Mouse (Mus musculus): ENCODE results near the gene Noa1. TPM values are rescaled to one million over a fixed set of nuclear protein-coding genes. Genes with fewer than 3 reads are reported as not detected.

Noa1 gene
- polyA plus RNA-seq, 1 experiment from 2014 or later: 29.8 TPM

GRCm38 (mm10) chr5:77309051-77309906, 605 bp downstream of the Noa1 start:
- Histone ChIP-seq H3K4me2 (peak overlapping the region; percentile 97), H3K9me3 (ENCODE audit: low read depth, low read length) (no peaks in the 10 kb centered on the region), H3K4me1 (ENCODE audit: insufficient read depth) (peaks cover 14% of the 10 kb centered on the region), H3K9ac (peak overlapping the region; percentile 89), H3K27ac (ENCODE audit: low read depth) (no peak overlapping the region), H3K36me3 (ENCODE audit: insufficient read depth) (peaks cover 36% of the 10 kb centered on the region), H3K27me3 (ENCODE audit: insufficient read depth, low read length) (no peaks in the 10 kb centered on the region), H3K4me3 (ENCODE audit: low read depth, low read length) (peak overlapping the region; percentile 87)
- DNase-seq: peak; percentile 54
- peak; percentile 30 for ATAC-seq (ENCODE audit: insufficient read depth)
- WGBS: under 1% methylated on average over 76 of the region's 76 CpGs
- TF ChIP-seq CTCF (IDR thresholded peaks at IDR 0.05; ENCODE audit: low read depth): no peak

GRCm38 (mm10) chr5:77307821-77308553, 1.9 kb downstream of the Noa1 start:
- Histone ChIP-seq H3K4me3 (ENCODE audit: low read depth, low read length) (peak overlapping the region; percentile 87), H3K9ac (peak overlapping the region; percentile 89), H3K4me2 (peak overlapping the region; percentile 97), H3K36me3 (ENCODE audit: insufficient read depth) (peaks cover 32% of the 10 kb centered on the region), H3K9me3 (ENCODE audit: low read depth, low read length) (no peaks in the 10 kb centered on the region), H3K27me3 (ENCODE audit: insufficient read depth, low read length) (no peaks in the 10 kb centered on the region), H3K27ac (ENCODE audit: low read depth) (no peak overlapping the region), H3K4me1 (ENCODE audit: insufficient read depth) (peaks cover 14% of the 10 kb centered on the region)
- DNase-seq (no peak), ATAC-seq (ENCODE audit: insufficient read depth) (no peak)
- 79% methylated on average over 5 of the region's 5 CpGs for WGBS
- TF ChIP-seq CTCF (IDR thresholded peaks at IDR 0.05; ENCODE audit: low read depth): no peak

- no peak for TF ChIP-seq CTCF (IDR thresholded peaks at IDR 0.05; ENCODE audit: low read depth)
- Histone ChIP-seq H3K9ac (no peak overlapping the region), H3K27ac (ENCODE audit: low read depth) (no peak overlapping the region), H3K4me3 (ENCODE audit: low read depth, low read length) (no peak overlapping the region), H3K27me3 (ENCODE audit: insufficient read depth, low read length) (no peaks in the 10 kb centered on the region), H3K9me3 (ENCODE audit: low read depth, low read length) (no peaks in the 10 kb centered on the region), H3K36me3 (ENCODE audit: insufficient read depth) (peaks cover 45% of the 10 kb centered on the region), H3K4me2 (no peak overlapping the region), H3K4me1 (ENCODE audit: insufficient read depth) (no peaks in the 10 kb centered on the region)
- WGBS: 79% methylated on average over 6 of the region's 6 CpGs
- ATAC-seq (ENCODE audit: insufficient read depth): no peak
- no peak for DNase-seq
Observed at GRCm38 (mm10) chr5:77301296-77301903, 8.5 kb downstream of the Noa1 start.

- WGBS: 87% methylated on average over 2 of the region's 2 CpGs
- no peak for ATAC-seq (ENCODE audit: insufficient read depth)
- Histone ChIP-seq H3K27me3 (ENCODE audit: insufficient read depth, low read length) (no peaks in the 10 kb centered on the region), H3K9me3 (ENCODE audit: low read depth, low read length) (no peaks in the 10 kb centered on the region), H3K36me3 (ENCODE audit: insufficient read depth) (peaks cover 50% of the 10 kb centered on the region), H3K4me1 (ENCODE audit: insufficient read depth) (no peaks in the 10 kb centered on the region), H3K4me2 (no peak overlapping the region), H3K27ac (ENCODE audit: low read depth) (no peak overlapping the region), H3K4me3 (ENCODE audit: low read depth, low read length) (no peak overlapping the region), H3K9ac (no peak overlapping the region)
- DNase-seq: no peak
- no peak for TF ChIP-seq CTCF (IDR thresholded peaks at IDR 0.05; ENCODE audit: low read depth)
Observed at GRCm38 (mm10) chr5:77299486-77299885, 10.4 kb downstream of the Noa1 start.

GRCm38 (mm10) chr5:77292803-77293522, 16.9 kb downstream of the Noa1 start:
- Histone ChIP-seq H3K4me2 (no peak overlapping the region), H3K4me3 (ENCODE audit: low read depth, low read length) (no peak overlapping the region), H3K9me3 (ENCODE audit: low read depth, low read length) (no peaks in the 10 kb centered on the region), H3K27me3 (ENCODE audit: insufficient read depth, low read length) (no peaks in the 10 kb centered on the region), H3K9ac (no peak overlapping the region), H3K27ac (ENCODE audit: low read depth) (no peak overlapping the region), H3K4me1 (ENCODE audit: insufficient read depth) (no peaks in the 10 kb centered on the region), H3K36me3 (ENCODE audit: insufficient read depth) (peaks cover 81% of the 10 kb centered on the region)
- WGBS: 88% methylated on average over 7 of the region's 7 CpGs
- TF ChIP-seq CTCF (IDR thresholded peaks at IDR 0.05; ENCODE audit: low read depth): no peak
- no peak for ATAC-seq (ENCODE audit: insufficient read depth)
- DNase-seq: no peak

- ATAC-seq (ENCODE audit: insufficient read depth): no peak
- Histone ChIP-seq H3K27me3 (ENCODE audit: insufficient read depth, low read length) (no peaks in the 10 kb centered on the region), H3K9me3 (ENCODE audit: low read depth, low read length) (no peaks in the 10 kb centered on the region), H3K27ac (ENCODE audit: low read depth) (no peak overlapping the region), H3K4me1 (ENCODE audit: insufficient read depth) (no peaks in the 10 kb centered on the region), H3K9ac (no peak overlapping the region), H3K36me3 (ENCODE audit: insufficient read depth) (peaks cover 83% of the 10 kb centered on the region), H3K4me2 (no peak overlapping the region), H3K4me3 (ENCODE audit: low read depth, low read length) (no peak overlapping the region)
- no peak for DNase-seq
- no peak for TF ChIP-seq CTCF (IDR thresholded peaks at IDR 0.05; ENCODE audit: low read depth)
- WGBS: 89% methylated on average over 2 of the region's 2 CpGs
Observed at GRCm38 (mm10) chr5:77290606-77291005, 19.3 kb downstream of the Noa1 start.
